In genomic region chr8:45056810-45057209, GRCm38 (mm10) we compare ENCODE assay signal across 18 mouse cellular contexts. TPM values are rescaled to one million over a fixed set of nuclear protein-coding genes. Genes with fewer than 3 reads are reported as not detected.
DNase-seq lines count a peak whose midpoint lies in the region; ATAC-seq and TF ChIP-seq lines count a peak whose summit lies in the region.
"Had no signal": no experiment of that assay in that cellular context is flagged by ENCODE, and none has a peak within 500 bp of the region (broad histone marks: within the 10 kb centered on the region; RNA-seq: fewer than 3 reads in every experiment).

No protein-coding gene starts in this region.

- H3K4me1 ChIP-seq in lung, embryonic 14.5 days (ENCODE audit: insufficient read depth), result no peaks in the 10 kb centered on the region
- H3K4me1 ChIP-seq: embryonic facial prominence, embryonic 13.5 days; neural tube, embryonic 13.5 days had no signal

- no peak overlapping the region for H3K4me2 ChIP-seq in lung, embryonic 14.5 days
- H3K4me2 ChIP-seq: embryonic facial prominence, embryonic 13.5 days; midbrain, embryonic 11.5 days; neural tube, embryonic 13.5 days had no signal

- no peak overlapping the region for H3K27ac ChIP-seq in gastrocnemius, adult 2 months
- no peak overlapping the region for H3K27ac ChIP-seq in lung, embryonic 14.5 days (ENCODE audit: low read depth)
- H3K27ac ChIP-seq: embryonic facial prominence, embryonic 13.5 days; neural tube, embryonic 13.5 days had no signal

- no peak for ATAC-seq in lung, embryonic 14.5 days (ENCODE audit: insufficient read depth)
- ATAC-seq in Patski, result peak; percentile 37
- ATAC-seq: activated CD4-positive, CD25-positive, alpha-beta regulatory T cell, adult 4 months; CD4-positive, CD25-positive, alpha-beta regulatory T cell, adult 4 months had no signal

- CTCF ChIA-PET in Patski (lab: Charles Lee), result interaction anchor here (1.3 to 1.4 kb wide), 3 partner anchors 9 to 184 kb away, joined by 3 read pairs; no protein-coding TSS in a partner anchor

- no peak for DNase-seq in gastrocnemius, adult 2 months
- DNase-seq in gastrocnemius, postnatal 25 days, result no peak
- peak; percentile 25 for DNase-seq in lung, embryonic 14.5 days
- DNase-seq in lung, postnatal 25 days (ENCODE audit: low spot score), result no peak
- no peak for DNase-seq in Patski (ENCODE audit: low read depth, low spot score)
- peak; percentile 28 for DNase-seq in mesoderm, embryonic 11.5 days (ENCODE audit: low read depth, low spot score)
- no peak for DNase-seq in spleen, postnatal 10 days (ENCODE audit: low spot score in 2 of 2)
- DNase-seq in c-Kit-positive CD71-positive TER-119-positive erythroid progenitor cells, embryonic 14.5 days (ENCODE audit: low spot score), result no peak
- DNase-seq: heart, adult 18-20 months; heart, postnatal 36 days; kidney, adult 9 months; thymus, postnatal 14 days had no signal

- H3K27me3 ChIP-seq in lung, embryonic 14.5 days (ENCODE audit: insufficient read depth, low read length), result no peaks in the 10 kb centered on the region
- H3K27me3 ChIP-seq in Patski, result no peaks in the 10 kb centered on the region
- H3K27me3 ChIP-seq: embryonic facial prominence, embryonic 13.5 days; neural tube, embryonic 13.5 days had no signal

- no peaks in the 10 kb centered on the region for H3K9me3 ChIP-seq in lung, embryonic 14.5 days (ENCODE audit: low read depth, low read length)
- H3K9me3 ChIP-seq: embryonic facial prominence, embryonic 13.5 days; neural tube, embryonic 13.5 days had no signal

- intact Hi-C loops in gastrocnemius, adult 2 months (cut with DNase I), result no loop called here

- H3K4me3 ChIP-seq in gastrocnemius, adult 2 months, result no peak overlapping the region
- no peak overlapping the region for H3K4me3 ChIP-seq in lung, embryonic 14.5 days (ENCODE audit: low read depth, low read length)
- H3K4me3 ChIP-seq: embryonic facial prominence, embryonic 13.5 days; neural tube, embryonic 13.5 days had no signal

- no peak overlapping the region for H3K9ac ChIP-seq in lung, embryonic 14.5 days
- H3K9ac ChIP-seq: embryonic facial prominence, embryonic 13.5 days; neural tube, embryonic 13.5 days had no signal

- 24% methylated on average over 2 of the region's 3 CpGs for WGBS in lung, embryonic 14.5 days

- POLR2A ChIA-PET in Patski (lab: Charles Lee), result no interaction called here

- peak; percentile 15; the same call in 1 of the 2 replicates for TF ChIP-seq CTCF in gastrocnemius, adult 2 months (IDR thresholded peaks at IDR 0.05)
- TF ChIP-seq CTCF in lung, embryonic 14.5 days (IDR thresholded peaks at IDR 0.05; ENCODE audit: low read depth), result peak; percentile 42
- peak; percentile 47 for TF ChIP-seq CTCF in Patski (IDR thresholded peaks at IDR 0.05)

- in situ Hi-C loops in Patski (cut with MboI; ENCODE audit: low pct_unique_long_range_greater_than_20kb), result no loop called here

- H3K36me3 ChIP-seq in lung, embryonic 14.5 days (ENCODE audit: insufficient read depth), result peaks cover 27% of the 10 kb centered on the region

RNA-seq across cellular contexts. Expression of gene Mtnr1a, which starts 12.1 kb away (rescaled TPM):
- total RNA-seq in gastrocnemius, adult 2 months (2021), result not detected
- total RNA-seq in gastrocnemius, postnatal 25 days (2021), result not detected
- 0.30 TPM in 1 of 2 replicates, not detected in the other for polyA plus RNA-seq in lung, embryonic 14.5 days (2014; fragmentation: Nextera tagmentation; extraction: Ambion mirVana)
- polyA plus RNA-seq in Patski (2021), result not detected
- total RNA-seq: heart, adult 18-20 months; heart, postnatal 36 days; layer of hippocampus, postnatal 14 days had no signal
- polyA plus RNA-seq: activated CD4-positive, CD25-positive, alpha-beta regulatory T cell, adult 4 months; CD4-positive, CD25-positive, alpha-beta regulatory T cell, adult 4 months; embryonic facial prominence, embryonic 13.5 days had no signal

Comparison
In these comparisons a context has a peak if more than half of its experiments do, and no peak if none do; other contexts are left out.
1. DNase-seq: peak in lung, embryonic 14.5 days (single experiment) and mesoderm, embryonic 11.5 days (single experiment); none in gastrocnemius, adult 2 months (single experiment), gastrocnemius, postnatal 25 days (single experiment), lung, postnatal 25 days (single experiment), Patski (single experiment), spleen, postnatal 10 days (0 of 2) and c-Kit-positive CD71-positive TER-119-positive erythroid progenitor cells, embryonic 14.5 days (single experiment).
2. Peak in every context shown above with its lines, with median percentiles within 50 percentile points of each other: CTCF ChIP-seq.